Mouse (Mus musculus): ENCODE data around the gene Scube1.

- TF ChIP-seq CTCF (IDR thresholded peaks at IDR 0.05; ENCODE audit: control insufficient read depth, insufficient read depth, insufficient read length) (no peak), MYOD1 (IDR thresholded peaks at IDR 0.05; ENCODE audit: control insufficient read depth, insufficient read length, low read depth) (no peak), CEBPB (IDR thresholded peaks at IDR 0.05; ENCODE audit: low read depth) (no peak)
These were observed 162.1 kb downstream of the Scube1 start for GRCm38 (mm10) chr15:83562626-83563270.
